Mouse (Mus musculus) megakaryocyte, embryonic 14.5 days (primary cell): Measurements from ENCODE around the gene Tmem273.

ENCODE experiments used
- FLI1 ChIP-seq: IDR thresholded peaks from 2 replicates; pipeline ENCODE4 v1.6.1; 2012; ENCODE audit warnings: low read length, inconsistent platforms, mixed read lengths
- GATA1 ChIP-seq: IDR thresholded peaks from 3 replicates; pipeline ENCODE4 v1.6.1; 2012; ENCODE audit warnings: mixed read lengths, low read length, inconsistent platforms, borderline replicate concordance

GRCm38 (mm10) chr14:32823861-32824260, 38.1 kb downstream of the Tmem273 start:
- TF ChIP-seq GATA1 (no peak), FLI1 (no peak)
